Mouse (Mus musculus) hindbrain, embryonic 13.5 days (tissue): ENCODE measurements at regions not wholly inside any gene's neighbourhood (a gene's known extent, or its start where the extent isn't known, plus 50 kb on each side); places are given as distances from the start of the nearest gene placed in this dataset.

ENCODE experiments used
- ATAC-seq: fragments of 200-750 bp; cut with Nextera tagmentation; 2 replicates; pipeline ENCODE4 v1.8.0; 2017; ENCODE audit warnings: moderate TSS enrichment; ENCODE audit not compliant: low FRiP score
- H3K27ac ChIP-seq: fragments of 300-500 bp; sonication (generic); 2 replicates; pipeline ENCODE4 v1.5.1; 2015; ENCODE audit warnings: inconsistent platforms, mild to moderate bottlenecking, moderate library complexity
- H3K27me3 ChIP-seq: fragments of 300-500 bp; sonication (generic); 2 replicates; pipeline ENCODE4 v1.6.1; 2015; ENCODE audit warnings: mild to moderate bottlenecking, inconsistent platforms
- H3K36me3 ChIP-seq: fragments of 300-500 bp; sonication (generic); 2 replicates; pipeline ENCODE4 v1.6.1; 2015; ENCODE audit warnings: mild to moderate bottlenecking, inconsistent platforms
- H3K4me1 ChIP-seq: fragments of 300-500 bp; sonication (generic); replicated peaks from 2 replicates; pipeline ENCODE4 v1.6.1; 2015; ENCODE audit warnings: inconsistent platforms
- H3K4me2 ChIP-seq: fragments of 300-500 bp; sonication (generic); 2 replicates; pipeline ENCODE4 v1.6.1; 2015; ENCODE audit warnings: inconsistent platforms, mild to moderate bottlenecking, moderate library complexity
- H3K4me3 ChIP-seq: fragments of 300-500 bp; sonication (generic); 2 replicates; pipeline ENCODE4 v1.5.1; 2015; ENCODE audit warnings: mild to moderate bottlenecking, inconsistent platforms
- H3K9ac ChIP-seq: fragments of 300-500 bp; sonication (generic); 2 replicates; pipeline ENCODE4 v1.6.1; 2015; ENCODE audit warnings: mild to moderate bottlenecking, inconsistent platforms
- H3K9me3 ChIP-seq: fragments of 300-500 bp; sonication (generic); 2 replicates; pipeline ENCODE4 v1.6.1; 2016; ENCODE audit warnings: inconsistent platforms
- WGBS: fragments of 180-500 bp; shearing (Covaris S2); methylation state at CpG from one replicate; pipeline ENCODE4 v1.1.7; 2015; 5-methylcytosine and 5-hydroxymethylcytosine counted together

DNA sequence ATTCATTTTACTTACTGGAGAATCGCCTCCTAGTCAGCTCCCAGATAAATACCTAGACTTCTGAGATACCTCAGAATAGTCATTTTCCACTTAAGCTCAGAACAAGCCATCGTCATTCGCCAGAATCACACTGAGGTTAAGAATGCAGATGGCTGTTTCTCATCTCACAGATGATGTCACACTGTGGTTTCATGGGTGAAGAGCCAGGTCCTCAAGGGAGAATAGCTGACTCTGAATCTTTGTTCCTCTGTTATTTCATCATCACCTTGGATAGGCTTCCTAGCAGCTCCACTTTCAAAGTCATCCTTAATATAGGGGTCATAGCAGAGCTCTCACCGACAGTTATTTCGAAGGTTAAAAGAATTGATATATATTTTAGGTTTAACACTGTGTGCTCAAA, 297.8 kb upstream of the Gm765 start:
- 92% methylated on average over 5 of the region's 5 CpGs for WGBS
- H3K27ac ChIP-seq: no peak overlapping the region
- ATAC-seq: no peak

DNA sequence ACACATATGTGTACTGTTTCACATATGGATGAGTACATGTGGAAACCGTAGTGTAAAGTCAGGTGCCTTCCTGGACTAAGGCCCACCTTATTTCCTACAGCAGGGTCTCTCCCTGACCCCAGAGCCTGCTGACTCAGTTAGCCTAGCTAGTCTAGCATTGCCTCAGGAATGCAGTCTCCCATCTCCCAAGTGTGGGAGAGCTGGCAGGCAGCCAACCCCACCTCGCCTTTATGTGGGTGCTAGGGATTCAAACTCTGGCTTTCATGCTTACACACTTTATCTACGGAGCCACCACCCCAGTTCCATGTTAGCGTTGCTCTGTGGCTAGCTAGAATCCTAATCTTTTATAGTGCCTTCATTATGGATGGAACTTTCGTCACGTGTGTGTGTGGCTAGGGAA, 293.3 kb upstream of the Gm765 start:
- no peak overlapping the region for H3K4me2 ChIP-seq
- 91% methylated on average over 6 of the region's 6 CpGs for WGBS
- no peaks in the 10 kb centered on the region for H3K9me3 ChIP-seq
- H3K27me3 ChIP-seq: no peaks in the 10 kb centered on the region
- no peak overlapping the region for H3K4me3 ChIP-seq
- peaks cover 15% of the 10 kb centered on the region for H3K4me1 ChIP-seq
- no peaks in the 10 kb centered on the region for H3K36me3 ChIP-seq
- ATAC-seq: no peak
- no peak overlapping the region for H3K9ac ChIP-seq
- H3K27ac ChIP-seq: no peak overlapping the region

More for the DNA sequence above, 297.8 kb upstream of the Gm765 start:
- Histone ChIP-seq H3K9ac (no peak overlapping the region), H3K4me3 (no peak overlapping the region), H3K4me1 (no peaks in the 10 kb centered on the region), H3K27me3 (no peaks in the 10 kb centered on the region), H3K36me3 (no peaks in the 10 kb centered on the region), H3K9me3 (no peaks in the 10 kb centered on the region), H3K4me2 (no peak overlapping the region)

DNA sequence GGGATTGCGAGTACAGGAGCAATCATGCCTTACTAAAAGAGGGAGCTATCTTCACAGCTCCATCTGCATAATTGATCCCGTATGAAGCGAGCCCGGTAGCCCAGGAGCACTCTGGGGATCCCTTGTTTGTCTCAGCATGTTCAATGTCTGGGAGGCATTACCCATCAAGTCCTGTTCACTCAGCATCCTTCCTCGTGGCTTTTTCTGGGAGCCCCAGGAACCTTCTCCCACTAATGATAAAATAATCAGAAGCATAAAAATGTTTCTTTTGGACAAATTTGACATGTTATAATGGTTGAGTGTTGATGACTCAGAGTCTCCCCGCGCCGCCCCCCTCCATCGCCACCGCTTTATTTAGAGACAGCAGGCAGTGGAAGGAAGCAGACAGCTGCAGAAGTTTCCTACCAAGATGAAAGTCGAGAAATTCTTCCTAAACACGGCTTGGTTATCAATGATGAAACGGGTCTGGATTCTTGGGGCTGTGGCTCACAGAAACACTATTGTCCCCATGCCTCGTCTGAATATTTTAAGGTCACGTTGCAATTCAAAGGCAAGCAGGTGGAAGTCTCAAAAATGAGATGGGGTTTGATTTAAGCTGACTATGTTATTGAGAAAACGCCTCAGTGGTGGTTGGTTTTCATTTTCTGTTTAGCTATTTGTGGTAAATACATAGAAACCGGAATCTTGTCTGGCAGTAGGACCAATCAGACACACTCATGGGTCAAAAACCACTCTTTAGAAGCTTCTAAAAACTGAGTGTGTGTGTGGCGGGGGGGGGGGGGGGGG, 289.9 kb upstream of the Gm765 start:
- 0 out of 2 replicates have a peak, but pooled peaks have one; percentile 21 for ATAC-seq
- no peak overlapping the region for H3K9ac ChIP-seq
- no peak overlapping the region for H3K4me3 ChIP-seq
- H3K9me3 ChIP-seq: no peaks in the 10 kb centered on the region
- no peaks in the 10 kb centered on the region for H3K36me3 ChIP-seq
- peak overlapping the region; percentile 37 for H3K4me2 ChIP-seq
- peaks cover 15% of the 10 kb centered on the region for H3K4me1 ChIP-seq
- no peaks in the 10 kb centered on the region for H3K27me3 ChIP-seq
- no peak overlapping the region for H3K27ac ChIP-seq
- WGBS: 44% methylated on average over 18 of the region's 18 CpGs

DNA sequence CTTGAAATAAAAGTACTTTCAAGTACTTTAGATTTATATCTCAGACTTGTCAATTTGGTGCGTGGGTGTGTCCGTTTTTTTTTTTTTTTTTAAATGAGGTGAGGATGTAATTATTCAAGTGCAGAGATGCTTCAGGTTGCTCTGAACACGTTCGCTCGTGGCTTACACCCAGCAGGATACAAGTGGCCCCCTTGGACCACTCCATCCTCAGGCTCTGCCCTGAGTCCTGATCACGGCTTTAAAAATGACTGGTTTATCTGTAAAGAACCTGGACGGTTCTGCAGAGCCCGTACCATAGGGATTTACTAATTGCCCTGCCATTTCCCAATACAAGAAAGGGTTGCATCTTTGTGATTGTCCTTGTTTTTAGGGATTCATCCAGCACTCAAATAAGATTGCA, 288.7 kb upstream of the Gm765 start:
- Histone ChIP-seq H3K9me3 (no peaks in the 10 kb centered on the region), H3K4me2 (no peak overlapping the region), H3K4me1 (peaks cover 15% of the 10 kb centered on the region), H3K9ac (no peak overlapping the region), H3K4me3 (no peak overlapping the region), H3K27ac (no peak overlapping the region), H3K27me3 (no peaks in the 10 kb centered on the region), H3K36me3 (no peaks in the 10 kb centered on the region)
- no peak for ATAC-seq
- WGBS: 74% methylated on average over 8 of the region's 8 CpGs

DNA sequence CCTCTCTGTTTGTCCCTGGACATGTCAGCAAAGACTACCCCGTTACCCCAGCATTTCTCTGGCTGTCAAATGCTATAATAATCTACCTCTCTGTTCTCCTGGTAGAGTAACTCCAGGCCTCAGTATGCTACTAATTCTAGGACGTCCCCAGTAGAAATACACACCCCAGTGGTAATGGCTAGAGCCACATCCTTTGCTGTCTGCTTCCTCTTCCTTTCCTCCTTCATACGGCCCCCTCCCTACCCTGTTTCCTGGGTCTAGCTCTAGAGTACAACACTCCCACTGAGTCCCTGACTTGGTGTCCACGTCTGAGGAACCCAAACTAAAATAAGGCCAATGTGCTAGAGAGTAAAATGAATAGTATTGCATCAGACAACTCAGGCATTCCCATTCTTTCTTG, 287.1 kb upstream of the Gm765 start:
- H3K36me3 ChIP-seq: no peaks in the 10 kb centered on the region
- no peak for ATAC-seq
- no peaks in the 10 kb centered on the region for H3K9me3 ChIP-seq

DNA sequence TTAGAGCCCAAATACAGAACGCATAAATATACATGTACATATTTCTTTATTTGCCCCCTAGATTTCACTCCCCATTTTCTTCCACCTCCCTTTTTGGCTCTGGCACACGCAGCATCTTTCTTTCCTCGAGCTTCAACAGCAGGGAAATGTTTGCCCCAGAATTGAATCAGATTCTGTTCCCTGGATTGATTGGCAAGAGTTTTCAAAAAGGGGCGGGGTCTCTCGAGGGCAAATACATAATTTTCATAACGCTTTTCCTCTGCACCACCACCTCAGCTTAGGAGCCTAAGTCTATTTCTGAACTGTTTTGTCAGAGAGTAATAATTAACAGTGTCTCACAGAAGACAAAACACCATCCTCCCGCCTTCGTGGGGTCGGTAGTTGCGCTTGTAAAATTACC, 283.9 kb upstream of the Gm765 start:
- H3K36me3 ChIP-seq: no peaks in the 10 kb centered on the region
- H3K27ac ChIP-seq: no peak overlapping the region
- 0 out of 2 replicates have a peak, but pooled peaks cover 2% of the 10 kb centered on the region for H3K4me1 ChIP-seq
- H3K4me2 ChIP-seq: no peak overlapping the region
- H3K9me3 ChIP-seq: no peaks in the 10 kb centered on the region
- no peak overlapping the region for H3K9ac ChIP-seq
- H3K4me3 ChIP-seq: no peak overlapping the region
- no peaks in the 10 kb centered on the region for H3K27me3 ChIP-seq
- no peak for ATAC-seq
- WGBS: 82% methylated on average over 10 of the region's 10 CpGs

More for the DNA sequence above, 287.1 kb upstream of the Gm765 start:
- WGBS: 73% methylated on average over 4 of the region's 4 CpGs
- no peak overlapping the region for H3K27ac ChIP-seq
- H3K4me1 ChIP-seq: peaks cover 15% of the 10 kb centered on the region
- no peak overlapping the region for H3K4me2 ChIP-seq
- H3K4me3 ChIP-seq: no peak overlapping the region
- H3K27me3 ChIP-seq: no peaks in the 10 kb centered on the region
- no peak overlapping the region for H3K9ac ChIP-seq

DNA sequence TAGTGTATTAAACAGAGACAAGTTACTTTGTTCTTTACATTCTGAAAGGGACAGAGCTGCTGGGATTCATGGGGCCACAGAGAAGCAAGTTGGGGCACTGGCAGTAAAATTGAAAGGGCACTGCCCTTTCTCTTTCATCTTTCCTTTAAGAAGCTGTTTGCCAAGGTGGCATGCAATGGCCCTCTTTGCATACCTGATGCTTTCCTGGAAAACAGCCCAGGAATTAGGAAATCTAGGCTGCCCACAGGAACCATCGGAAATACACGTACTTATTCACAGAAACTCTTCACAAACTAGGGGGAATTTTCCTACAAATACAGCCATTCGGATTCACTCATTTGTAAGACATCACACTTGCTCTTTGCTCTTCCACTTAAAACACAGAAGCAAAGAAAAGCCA, 278.3 kb upstream of the Gm765 start:
- no peak overlapping the region for H3K4me2 ChIP-seq
- no peak overlapping the region for H3K27ac ChIP-seq
- 84% methylated on average over 3 of the region's 3 CpGs for WGBS
- no peaks in the 10 kb centered on the region for H3K4me1 ChIP-seq
- no peaks in the 10 kb centered on the region for H3K9me3 ChIP-seq
- no peaks in the 10 kb centered on the region for H3K36me3 ChIP-seq
- no peaks in the 10 kb centered on the region for H3K27me3 ChIP-seq
- no peak overlapping the region for H3K4me3 ChIP-seq
- no peak overlapping the region for H3K9ac ChIP-seq
- no peak for ATAC-seq

DNA sequence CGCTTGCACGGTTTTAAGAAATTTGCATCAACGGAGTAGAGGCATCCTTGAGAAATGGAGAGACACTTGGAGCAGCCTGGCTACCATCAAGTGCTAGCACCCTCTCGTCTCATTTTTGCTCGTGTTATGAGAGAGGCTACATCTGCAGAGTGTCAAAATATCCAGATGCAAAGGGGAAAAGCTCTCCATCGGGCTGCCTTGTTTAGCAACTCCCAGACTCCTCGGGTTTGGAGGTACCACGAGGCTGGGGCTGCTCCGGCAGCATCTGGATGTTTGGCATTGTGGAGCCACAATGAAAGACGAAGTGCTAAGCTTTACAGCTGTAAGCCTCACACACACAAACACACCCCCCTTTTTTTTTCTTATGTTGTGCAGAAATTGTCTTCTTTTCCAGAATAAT, 270.5 kb upstream of the Gm765 start:
- no peak for ATAC-seq
- no peaks in the 10 kb centered on the region for H3K36me3 ChIP-seq
- H3K4me1 ChIP-seq: no peaks in the 10 kb centered on the region
- no peaks in the 10 kb centered on the region for H3K27me3 ChIP-seq
- H3K4me2 ChIP-seq: no peak overlapping the region
- no peak overlapping the region for H3K9ac ChIP-seq
- no peaks in the 10 kb centered on the region for H3K9me3 ChIP-seq
- H3K27ac ChIP-seq: no peak overlapping the region
- WGBS: 88% methylated on average over 10 of the region's 10 CpGs
- H3K4me3 ChIP-seq: no peak overlapping the region

DNA sequence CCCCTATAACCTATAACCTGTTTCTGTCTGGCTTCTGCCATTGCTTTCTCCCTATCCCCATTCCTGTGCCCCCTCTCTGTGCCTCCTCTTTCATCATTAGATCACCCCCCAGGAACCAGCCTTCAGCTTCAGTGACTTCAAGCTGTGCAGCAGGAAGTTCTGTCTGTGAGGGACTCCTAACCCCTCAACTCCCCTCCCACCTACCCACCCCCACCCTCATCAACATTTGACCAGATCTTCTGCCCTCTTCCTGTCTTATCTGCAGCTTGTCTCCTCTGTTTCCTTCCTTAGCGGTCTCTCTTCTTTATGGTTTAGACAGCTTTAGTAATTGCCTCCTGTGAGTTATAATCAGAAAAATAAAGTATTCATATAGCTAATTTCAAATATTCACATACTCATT, 266.6 kb upstream of the Gm765 start:
- H3K4me2 ChIP-seq: no peak overlapping the region
- no peak for ATAC-seq
- no peak overlapping the region for H3K4me3 ChIP-seq
- no peak overlapping the region for H3K9ac ChIP-seq
- no peaks in the 10 kb centered on the region for H3K4me1 ChIP-seq
- 54% methylated on average over 1 of the region's 1 CpGs for WGBS
- no peak overlapping the region for H3K27ac ChIP-seq
- H3K36me3 ChIP-seq: no peaks in the 10 kb centered on the region
- no peaks in the 10 kb centered on the region for H3K9me3 ChIP-seq
- H3K27me3 ChIP-seq: no peaks in the 10 kb centered on the region

DNA sequence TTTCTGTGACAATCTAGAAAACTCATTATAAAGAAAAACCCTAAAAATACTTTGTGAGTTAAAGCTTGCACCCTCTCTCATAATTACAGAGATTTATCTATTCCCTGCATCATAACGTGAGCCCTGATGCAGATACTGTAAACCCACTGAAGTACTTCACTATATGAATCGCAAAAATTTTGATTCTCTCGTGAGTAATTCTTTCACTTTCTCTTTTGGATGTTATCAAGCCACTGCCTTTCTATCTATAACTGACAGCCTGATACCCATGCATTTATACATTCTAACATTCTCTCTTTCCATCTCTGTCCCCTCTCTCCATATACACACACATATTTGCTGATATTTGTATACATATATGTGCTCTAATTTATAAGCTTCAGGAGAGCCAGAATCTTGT, 264.1 kb upstream of the Gm765 start:
- no peak overlapping the region for H3K4me2 ChIP-seq
- ATAC-seq: no peak
- no peaks in the 10 kb centered on the region for H3K27me3 ChIP-seq
- H3K9ac ChIP-seq: no peak overlapping the region
- no peak overlapping the region for H3K27ac ChIP-seq
- no peak overlapping the region for H3K4me3 ChIP-seq
- H3K36me3 ChIP-seq: no peaks in the 10 kb centered on the region
- no peaks in the 10 kb centered on the region for H3K9me3 ChIP-seq
- no peaks in the 10 kb centered on the region for H3K4me1 ChIP-seq
- 87% methylated on average over 3 of the region's 3 CpGs for WGBS

DNA sequence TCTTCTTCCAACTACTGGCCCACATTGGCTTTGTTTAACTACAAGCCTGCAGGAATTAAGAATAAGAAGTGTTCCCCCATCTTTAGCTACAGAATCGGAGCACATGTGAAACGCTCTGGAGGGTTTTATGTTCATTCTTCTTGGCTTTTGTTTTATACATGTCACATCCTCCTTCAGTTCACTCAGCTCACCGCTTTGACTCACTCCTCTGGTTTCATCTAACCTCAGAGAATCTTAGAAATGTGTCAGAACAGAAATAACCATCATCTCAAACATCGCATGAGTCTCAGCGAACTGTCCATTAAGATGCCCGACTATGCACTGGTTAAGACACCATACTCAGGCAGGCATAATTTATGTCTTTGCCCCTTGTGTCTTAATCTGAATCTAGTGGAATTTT, 255.1 kb upstream of the Gm765 start:
- Histone ChIP-seq H3K27ac (no peak overlapping the region), H3K4me2 (no peak overlapping the region), H3K4me3 (no peak overlapping the region), H3K27me3 (no peaks in the 10 kb centered on the region), H3K36me3 (no peaks in the 10 kb centered on the region), H3K9me3 (no peaks in the 10 kb centered on the region), H3K4me1 (no peaks in the 10 kb centered on the region), H3K9ac (no peak overlapping the region)
- ATAC-seq: no peak
- 93% methylated on average over 6 of the region's 6 CpGs for WGBS

DNA sequence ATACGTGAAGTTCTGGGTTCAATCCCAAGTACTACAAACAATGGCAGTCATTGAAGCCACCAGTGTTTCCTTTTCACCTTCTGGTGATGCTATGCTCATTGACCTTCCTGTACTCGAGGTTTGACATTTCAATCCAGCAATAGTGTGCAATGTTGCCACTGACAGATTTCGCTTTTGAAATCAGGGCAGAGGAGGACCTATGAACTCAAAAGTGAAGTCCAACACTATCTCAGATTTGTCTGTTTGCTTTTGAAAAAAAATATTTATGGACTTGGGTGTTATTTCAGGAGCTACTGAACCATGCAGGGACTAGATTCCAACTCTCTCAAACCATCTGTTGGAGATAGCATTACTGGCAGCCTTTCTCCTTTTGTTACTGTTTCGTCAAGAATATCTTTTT, 248.4 kb upstream of the Gm765 start:
- no peak for ATAC-seq
- WGBS: 80% methylated on average over 4 of the region's 4 CpGs
- Histone ChIP-seq H3K9ac (no peak overlapping the region), H3K27ac (no peak overlapping the region), H3K36me3 (no peaks in the 10 kb centered on the region), H3K9me3 (no peaks in the 10 kb centered on the region), H3K27me3 (no peaks in the 10 kb centered on the region), H3K4me3 (no peak overlapping the region), H3K4me2 (no peak overlapping the region), H3K4me1 (no peaks in the 10 kb centered on the region)

DNA sequence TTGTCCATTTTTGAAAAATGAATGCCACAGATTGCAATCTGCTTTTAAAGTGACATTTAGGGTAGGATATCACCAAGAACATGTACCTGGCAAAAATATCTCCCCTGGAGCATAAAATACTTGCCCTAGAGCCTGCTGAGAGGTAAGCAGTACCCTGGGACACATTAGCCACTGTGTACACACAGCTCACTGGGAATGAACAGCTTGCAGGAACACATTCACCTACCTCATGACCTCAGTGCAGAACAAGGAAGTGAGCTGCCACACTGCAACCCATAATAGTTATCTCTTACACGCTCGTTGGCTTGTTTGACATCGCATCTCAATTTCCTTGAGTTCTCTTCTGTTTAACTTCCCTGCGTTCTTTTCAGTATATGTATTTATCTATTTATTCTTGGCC, 246.4 kb upstream of the Gm765 start:
- 84% methylated on average over 4 of the region's 4 CpGs for WGBS
- no peaks in the 10 kb centered on the region for H3K4me1 ChIP-seq
- ATAC-seq: no peak
- H3K27ac ChIP-seq: no peak overlapping the region
- no peaks in the 10 kb centered on the region for H3K36me3 ChIP-seq
- no peak overlapping the region for H3K4me2 ChIP-seq
- no peak overlapping the region for H3K4me3 ChIP-seq
- no peaks in the 10 kb centered on the region for H3K9me3 ChIP-seq
- H3K27me3 ChIP-seq: no peaks in the 10 kb centered on the region
- H3K9ac ChIP-seq: no peak overlapping the region
